Mouse (Mus musculus) megakaryocyte, embryonic 14.5 days (primary cell): ENCODE results near the gene Clcc1. TPM values are rescaled to one million over a fixed set of nuclear protein-coding genes. Genes with fewer than 3 reads are reported as not detected.

ENCODE experiments used
- H3K27me3 ChIP-seq: replicated peaks from 2 replicates; pipeline ENCODE3; 2012; ENCODE audit warnings: inconsistent platforms
- H3K36me3 ChIP-seq: replicated peaks from 2 replicates; pipeline ENCODE3; 2012; ENCODE audit warnings: low read length, inconsistent platforms, mixed read lengths
- H3K4me1 ChIP-seq: 2 replicates; pipeline ENCODE4 v1.6.1; 2012; ENCODE audit warnings: inconsistent platforms
- H3K4me3 ChIP-seq: replicated peaks from 2 replicates; pipeline ENCODE3; 2012; ENCODE audit warnings: moderate library complexity, mild to moderate bottlenecking, inconsistent platforms
- H3K9me3 ChIP-seq: 2 replicates; pipeline ENCODE4 v1.6.1; 2012; ENCODE audit warnings: inconsistent platforms
- FLI1 ChIP-seq: IDR thresholded peaks from 2 replicates; pipeline ENCODE4 v1.6.1; 2012; ENCODE audit warnings: low read length, inconsistent platforms, mixed read lengths
- GATA1 ChIP-seq: IDR thresholded peaks from 3 replicates; pipeline ENCODE4 v1.6.1; 2012; ENCODE audit warnings: mixed read lengths, low read length, inconsistent platforms, borderline replicate concordance
- polyA plus RNA-seq: library from polyadenylated mRNA; stranded (reverse); fragments of >175 nt; gene quantifications from 2 replicates; pipeline ENCODE4 v1.2.3, GENCODE M21; 2012; ENCODE audit warnings: low replicate concordance; ENCODE audit not compliant: insufficient read depth

The Clcc1 gene
- polyA plus RNA-seq, 1 experiment = 8.2 TPM

DNA sequence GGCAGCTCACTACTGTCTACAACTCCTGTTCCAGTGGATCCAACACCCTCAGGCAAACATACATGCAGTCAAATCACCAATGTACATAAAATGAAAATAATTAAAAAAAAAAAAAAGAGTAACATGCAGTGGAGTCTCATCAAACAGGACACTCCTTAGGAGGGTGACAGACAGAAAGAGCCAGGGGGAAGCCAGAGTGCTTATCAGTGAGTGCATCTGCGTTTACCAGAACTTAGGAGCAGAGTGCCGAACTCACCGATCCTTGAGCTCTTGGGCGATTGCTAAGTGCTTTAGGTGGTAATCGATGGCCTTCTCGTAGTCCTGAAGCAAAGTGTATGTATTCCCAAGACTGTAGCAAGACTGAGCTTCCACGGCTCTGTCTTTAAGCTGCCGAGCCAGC, 44.9 kb downstream of the Clcc1 start:
- Histone ChIP-seq H3K4me1 (no peaks in the 10 kb centered on the region), H3K4me3 (no peak overlapping the region), H3K27me3 (peaks cover 2% of the 10 kb centered on the region), H3K36me3 (peaks cover 54% of the 10 kb centered on the region), H3K9me3 (no peaks in the 10 kb centered on the region)
- TF ChIP-seq FLI1 = no peak
- TF ChIP-seq GATA1 = no peak

DNA sequence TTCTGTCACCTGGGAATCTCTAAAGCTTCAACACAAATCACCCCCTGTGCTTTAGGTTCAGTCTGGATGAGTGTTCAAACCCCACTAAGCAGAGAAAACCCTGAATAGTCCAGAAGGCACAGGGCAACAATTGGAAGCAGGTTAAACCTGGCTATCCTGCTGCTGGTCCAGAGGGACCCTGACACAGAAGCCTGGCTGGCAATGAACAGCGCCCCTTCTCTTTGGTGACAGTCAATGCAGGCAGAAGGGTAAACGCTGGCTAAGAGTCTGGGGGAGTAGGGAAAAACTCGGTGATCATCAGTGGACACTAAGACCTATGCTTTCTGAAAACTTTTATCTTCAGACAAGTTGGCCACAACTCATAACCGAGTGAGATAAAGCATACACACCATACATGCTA, 46.1 kb downstream of the Clcc1 start:
- Histone ChIP-seq H3K27me3 (peaks cover 6% of the 10 kb centered on the region), H3K4me3 (no peak overlapping the region), H3K4me1 (no peaks in the 10 kb centered on the region), H3K9me3 (no peaks in the 10 kb centered on the region), H3K36me3 (peaks cover 47% of the 10 kb centered on the region)
- TF ChIP-seq FLI1 = no peak
- TF ChIP-seq GATA1 = no peak

DNA sequence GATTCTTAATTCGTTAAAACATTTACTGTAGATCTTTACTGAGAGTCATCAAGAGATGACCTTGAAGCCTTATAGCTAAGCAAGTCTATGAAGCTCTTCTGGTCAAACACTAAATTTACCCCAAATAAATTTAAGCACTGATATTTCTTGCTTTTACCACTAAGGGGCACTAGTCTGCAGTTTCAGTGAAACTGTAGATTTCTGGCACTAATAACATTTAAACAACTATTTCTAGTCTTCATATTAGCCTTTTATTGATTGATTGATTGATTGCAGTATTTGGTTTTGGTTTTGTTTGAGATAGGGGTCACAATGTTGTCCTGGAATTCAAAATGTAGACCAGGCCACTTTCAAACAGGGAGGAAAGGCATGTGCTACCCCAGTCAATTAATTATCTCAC, 47.5 kb downstream of the Clcc1 start:
- TF ChIP-seq GATA1 (no peak), FLI1 (no peak)
- Histone ChIP-seq H3K9me3 (no peaks in the 10 kb centered on the region), H3K4me3 (no peak overlapping the region), H3K4me1 (no peaks in the 10 kb centered on the region), H3K36me3 (peaks cover 38% of the 10 kb centered on the region), H3K27me3 (peaks cover 10% of the 10 kb centered on the region)

DNA sequence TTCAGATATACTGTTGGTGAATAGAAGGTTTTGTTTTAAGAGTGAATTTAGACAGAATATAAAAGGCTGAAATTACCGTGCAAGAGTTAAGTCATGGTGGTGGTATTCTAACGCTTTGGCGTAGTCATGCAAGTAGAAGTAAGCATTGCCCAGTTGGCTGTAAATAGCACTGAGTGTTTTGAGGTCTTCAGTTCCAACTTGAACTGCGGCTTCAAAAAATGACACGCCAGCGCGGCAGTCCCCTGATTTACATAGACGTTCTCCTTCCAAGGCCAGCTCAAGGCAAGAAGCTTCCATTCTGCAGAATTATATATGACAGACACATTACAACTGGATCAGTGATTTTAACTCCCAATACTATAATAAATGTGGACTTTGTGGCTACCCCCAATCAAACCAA, 49.1 kb downstream of the Clcc1 start:
- peaks cover 16% of the 10 kb centered on the region for H3K27me3 ChIP-seq
- TF ChIP-seq FLI1 = no peak
- no peak for TF ChIP-seq GATA1
- H3K4me3 ChIP-seq = no peak overlapping the region
- H3K36me3 ChIP-seq = peaks cover 30% of the 10 kb centered on the region
- H3K4me1 ChIP-seq = no peaks in the 10 kb centered on the region
- H3K9me3 ChIP-seq = no peaks in the 10 kb centered on the region

DNA sequence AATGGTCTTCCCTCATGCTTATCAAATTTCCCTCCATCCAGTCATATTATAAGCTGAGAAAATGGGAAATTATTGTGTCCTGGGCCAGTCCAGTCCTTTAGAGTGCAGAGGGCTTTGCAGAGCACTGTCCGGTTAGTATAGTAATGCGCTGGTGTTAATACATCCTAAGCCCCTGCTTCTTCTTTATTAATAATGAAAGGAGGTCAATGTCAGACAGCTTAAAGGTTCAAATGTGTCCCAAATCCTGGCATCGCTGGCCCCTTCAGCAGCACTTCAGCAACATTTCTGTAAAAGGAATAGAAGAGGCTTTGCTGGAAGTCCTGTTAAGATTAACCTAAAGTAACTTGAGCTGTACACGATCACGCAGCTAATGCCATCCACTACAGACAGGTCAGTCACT, 57.6 kb downstream of the Clcc1 start:
- H3K4me3 ChIP-seq = no peak overlapping the region
- no peak for TF ChIP-seq FLI1
- TF ChIP-seq GATA1 = no peak
- H3K4me1 ChIP-seq = peaks cover 10% of the 10 kb centered on the region
- peaks cover 20% of the 10 kb centered on the region for H3K27me3 ChIP-seq
- no peaks in the 10 kb centered on the region for H3K36me3 ChIP-seq
- H3K9me3 ChIP-seq = no peaks in the 10 kb centered on the region

DNA sequence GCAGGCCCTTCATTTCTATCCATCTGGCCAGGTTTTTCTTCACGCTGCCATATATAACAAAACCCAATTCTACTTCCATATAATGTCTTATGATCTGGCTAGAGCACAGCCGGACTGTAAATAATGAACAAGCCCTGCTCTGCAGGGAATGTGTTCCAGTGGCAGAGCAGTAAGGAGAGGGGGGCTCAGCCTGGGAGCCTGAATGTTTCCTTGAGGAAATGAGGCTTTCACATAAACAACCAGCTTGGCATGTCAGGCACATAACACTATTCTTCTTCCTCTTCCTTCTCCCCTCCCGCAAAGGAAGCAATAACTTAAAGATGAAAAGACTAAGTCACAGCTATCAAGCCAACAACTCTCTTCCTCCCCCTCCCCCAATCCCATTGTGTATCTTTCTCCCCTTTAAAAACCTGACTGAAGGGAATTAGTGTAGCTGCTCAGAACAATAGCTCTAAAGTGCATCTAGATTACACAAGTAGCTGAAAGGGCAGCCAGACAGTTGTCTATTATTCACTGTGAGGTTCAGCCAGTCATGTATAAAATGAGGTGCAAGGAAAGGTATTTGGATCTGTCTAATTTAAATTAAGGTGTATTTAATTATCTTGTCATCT, 59.5 kb downstream of the Clcc1 start:
- Histone ChIP-seq H3K36me3 (no peaks in the 10 kb centered on the region), H3K4me3 (no peak overlapping the region), H3K4me1 (peaks cover 15% of the 10 kb centered on the region), H3K9me3 (no peaks in the 10 kb centered on the region), H3K27me3 (peaks cover 14% of the 10 kb centered on the region)
- TF ChIP-seq FLI1 (no peak), GATA1 (no peak)

DNA sequence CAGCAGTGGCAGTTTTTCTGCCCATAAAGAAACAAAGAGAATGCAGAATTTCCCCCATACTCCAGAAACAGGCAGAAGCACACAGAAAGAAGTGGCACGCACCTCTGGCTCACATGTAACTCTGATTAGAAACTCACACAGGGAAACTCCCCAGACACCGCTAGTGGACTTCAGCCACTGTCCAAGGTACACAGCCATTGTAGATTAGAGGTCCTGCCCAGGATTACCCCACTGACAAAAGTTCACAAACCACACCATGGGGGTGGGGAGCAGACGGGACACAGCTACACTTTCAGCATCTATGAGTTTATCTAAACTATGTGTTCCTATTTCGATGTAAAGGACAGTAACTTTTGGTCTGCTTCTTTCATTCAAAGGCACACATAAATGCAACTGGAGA, 61.1 kb downstream of the Clcc1 start:
- Histone ChIP-seq H3K4me3 (no peak overlapping the region), H3K36me3 (no peaks in the 10 kb centered on the region), H3K4me1 (peaks cover 23% of the 10 kb centered on the region), H3K9me3 (no peaks in the 10 kb centered on the region), H3K27me3 (peaks cover 16% of the 10 kb centered on the region)
- TF ChIP-seq FLI1 (no peak), GATA1 (no peak)

DNA sequence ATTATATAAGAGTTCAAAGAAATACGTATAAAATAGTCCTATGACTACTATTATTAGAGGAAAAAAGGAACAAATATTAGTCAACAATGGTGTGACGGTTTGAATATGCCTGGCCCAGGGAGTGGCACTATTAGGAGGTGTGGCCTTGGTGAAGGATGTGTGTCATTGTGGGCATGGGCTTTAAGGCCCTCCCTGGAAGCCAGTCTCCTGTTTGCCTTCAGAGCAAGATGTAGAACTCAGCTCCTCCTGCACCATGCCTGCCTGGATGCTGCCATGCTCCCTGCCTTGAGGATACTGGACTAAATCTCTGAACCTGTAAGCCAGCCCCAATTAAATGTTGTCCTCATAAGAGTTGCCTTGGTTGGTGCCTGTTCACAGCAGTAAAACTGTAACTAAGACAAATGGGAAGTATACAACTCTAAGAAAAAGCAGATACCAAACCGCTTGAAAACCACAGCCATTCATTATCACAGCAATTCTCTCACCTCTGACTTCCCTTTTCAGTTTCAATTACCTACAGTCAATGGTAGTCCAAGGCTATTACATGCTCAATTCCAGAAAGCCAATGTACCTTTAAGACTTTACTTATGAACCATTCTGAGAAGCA, 64.3 kb downstream of the Clcc1 start:
- Histone ChIP-seq H3K4me3 (peak overlapping the region; percentile 35), H3K4me1 (peaks cover 46% of the 10 kb centered on the region)

DNA sequence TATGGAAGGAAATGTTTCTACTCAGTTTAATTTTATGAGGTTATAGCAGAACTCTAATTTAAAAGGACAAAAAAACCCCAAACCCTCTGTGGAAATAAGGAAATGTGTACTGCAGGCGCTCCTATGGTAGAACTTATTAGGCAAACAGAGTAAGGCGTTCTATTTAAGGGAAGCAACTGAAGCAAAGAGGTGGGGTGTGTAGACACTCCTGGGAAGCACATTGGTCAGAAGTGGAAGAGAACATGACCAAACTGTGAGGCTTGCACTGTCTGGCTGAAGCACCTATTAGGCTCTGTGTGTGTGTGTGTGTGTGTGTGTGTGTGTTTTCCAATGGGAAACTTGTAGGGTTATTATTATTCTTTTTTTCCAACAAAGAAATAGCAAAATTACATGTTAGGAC, 65.6 kb downstream of the Clcc1 start:
- Histone ChIP-seq H3K4me3 (no peak overlapping the region), H3K9me3 (no peaks in the 10 kb centered on the region), H3K36me3 (no peaks in the 10 kb centered on the region), H3K27me3 (peaks cover 39% of the 10 kb centered on the region), H3K4me1 (peaks cover 42% of the 10 kb centered on the region)
- TF ChIP-seq GATA1 (no peak), FLI1 (no peak)

More for the DNA sequence above, 64.3 kb downstream of the Clcc1 start:
- peaks cover 36% of the 10 kb centered on the region for H3K27me3 ChIP-seq
- H3K9me3 ChIP-seq = no peaks in the 10 kb centered on the region
- TF ChIP-seq FLI1 (no peak), GATA1 (no peak)
- H3K36me3 ChIP-seq = no peaks in the 10 kb centered on the region

DNA sequence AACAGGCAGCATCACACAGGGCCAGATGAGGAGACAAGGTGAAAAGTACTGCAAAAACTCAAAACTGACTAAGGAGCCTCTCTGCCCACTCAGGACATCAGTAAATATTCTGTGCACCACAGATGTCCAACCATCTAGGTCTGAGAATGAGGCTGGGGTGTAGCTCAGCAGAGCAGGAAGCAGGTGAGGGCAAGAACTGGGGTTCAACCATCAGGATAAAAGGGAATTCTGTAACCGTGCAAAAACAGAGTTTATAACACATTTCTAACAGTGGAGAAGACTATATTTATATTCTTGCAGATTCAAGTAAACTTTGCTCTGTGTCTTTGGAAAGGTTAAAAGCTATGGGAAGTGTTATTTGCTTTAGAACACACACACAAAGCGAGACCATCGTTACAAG, 66.0 kb downstream of the Clcc1 start:
- Histone ChIP-seq H3K36me3 (no peaks in the 10 kb centered on the region), H3K27me3 (peaks cover 42% of the 10 kb centered on the region), H3K4me1 (peaks cover 42% of the 10 kb centered on the region), H3K9me3 (no peaks in the 10 kb centered on the region), H3K4me3 (no peak overlapping the region)
- TF ChIP-seq GATA1 (no peak), FLI1 (no peak)
